Mouse (Mus musculus): ENCODE measurements around the gene Ranbp3l.

- TF ChIP-seq CTCF (IDR thresholded peaks at IDR 0.05; ENCODE audit: low read depth) (no peak), EP300 (optimal IDR thresholded peaks at IDR 0.05) (no peak)
These were observed 106.4 kb downstream of the Ranbp3l start for GRCm38 (mm10) chr15:9074139-9074538.
